Mouse (Mus musculus): Measurements from ENCODE around the gene Cobl.
A peak's percentile ranks its signal among the peaks of the same experiment; 100 is the strongest.

Gene Cobl

DNA sequence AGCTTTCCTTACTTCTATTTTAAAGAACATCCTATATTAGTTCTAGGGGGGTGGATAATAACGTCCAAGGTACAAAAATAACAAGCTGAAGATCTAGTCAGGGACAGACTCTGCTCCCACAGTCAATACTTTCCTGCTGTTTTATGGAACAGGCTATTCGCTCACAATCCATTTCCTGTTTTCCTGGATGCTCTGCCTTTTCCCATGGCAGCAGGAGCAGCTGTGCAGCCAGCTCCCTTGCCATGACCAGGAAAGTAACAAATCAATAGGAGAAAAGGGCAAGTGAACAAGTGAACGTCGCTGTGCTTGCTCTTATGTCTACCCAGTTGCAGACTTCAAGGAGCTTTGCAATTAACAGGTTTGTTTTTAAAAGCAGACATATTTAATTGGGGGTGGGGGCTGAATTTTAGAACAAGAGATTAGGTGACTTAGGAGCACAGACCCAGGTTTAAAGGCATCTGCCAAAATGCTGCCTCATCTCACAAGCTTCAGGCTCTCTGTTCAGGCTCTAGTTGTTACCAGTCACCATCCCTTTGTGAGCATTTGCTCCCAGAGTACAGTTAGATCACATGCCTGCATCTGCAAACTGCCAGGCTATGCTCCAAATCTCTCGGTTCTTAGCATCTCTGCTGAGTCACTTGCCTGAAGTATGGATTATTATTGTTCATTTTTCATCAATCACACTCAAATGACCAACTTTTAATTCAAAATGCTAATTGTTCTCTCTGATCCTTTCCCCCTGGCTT lies 164.9 kb downstream of the Cobl start:
- DNase-seq, result no peak

DNA sequence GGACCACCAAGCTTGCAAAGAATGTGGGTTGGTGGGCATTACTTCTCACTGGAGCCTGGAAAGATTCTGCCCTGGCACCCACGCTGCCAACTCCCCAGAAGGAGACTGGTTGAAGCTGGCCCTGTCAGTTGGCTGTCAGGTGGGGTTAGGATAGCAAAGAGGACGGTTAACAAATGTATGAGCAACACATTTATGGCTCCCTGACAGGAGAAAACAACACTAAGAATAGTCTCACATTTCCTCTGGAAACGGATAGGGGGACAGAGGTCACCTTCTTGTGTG lies 173.2 kb downstream of the Cobl start:
- DNase-seq, result no peak

GRCm38 (mm10) chr11:12290911-12291653 lies 173.7 kb downstream of the Cobl start:
- DNase-seq, result peak; percentile 20

DNA sequence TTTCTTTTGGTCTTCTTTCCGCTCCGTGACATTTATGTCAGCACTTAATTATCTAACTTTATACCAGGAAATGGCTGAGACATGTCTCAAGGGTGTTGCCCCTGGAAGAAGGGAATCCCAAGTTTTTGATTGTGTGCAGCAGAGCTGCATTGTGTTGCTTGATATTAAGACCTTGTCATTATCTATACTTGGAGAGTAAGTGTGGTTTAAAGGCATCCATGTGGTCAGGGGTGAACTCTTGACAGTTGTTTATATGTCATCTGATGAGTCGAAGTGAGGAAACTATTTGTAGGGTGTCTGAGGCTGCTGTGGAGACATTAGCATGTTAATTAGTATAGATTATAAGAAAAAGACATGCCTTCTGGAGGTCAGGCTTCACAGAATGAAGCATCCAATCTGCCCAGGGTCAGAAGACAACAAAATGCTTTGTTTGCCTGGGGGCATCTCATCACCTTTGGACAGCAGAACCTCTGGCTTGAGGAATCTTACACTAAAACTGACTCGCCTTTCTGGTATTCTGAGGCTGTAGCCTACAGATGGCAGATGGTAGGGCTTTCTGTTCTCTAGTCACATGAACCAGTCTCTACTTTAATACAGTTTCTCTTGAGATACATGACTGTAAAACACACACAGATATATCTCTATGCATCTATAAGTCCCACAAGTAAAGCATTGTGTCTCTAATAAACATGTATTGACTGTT lies 179.3 kb downstream of the Cobl start:
- no peak for DNase-seq

DNA sequence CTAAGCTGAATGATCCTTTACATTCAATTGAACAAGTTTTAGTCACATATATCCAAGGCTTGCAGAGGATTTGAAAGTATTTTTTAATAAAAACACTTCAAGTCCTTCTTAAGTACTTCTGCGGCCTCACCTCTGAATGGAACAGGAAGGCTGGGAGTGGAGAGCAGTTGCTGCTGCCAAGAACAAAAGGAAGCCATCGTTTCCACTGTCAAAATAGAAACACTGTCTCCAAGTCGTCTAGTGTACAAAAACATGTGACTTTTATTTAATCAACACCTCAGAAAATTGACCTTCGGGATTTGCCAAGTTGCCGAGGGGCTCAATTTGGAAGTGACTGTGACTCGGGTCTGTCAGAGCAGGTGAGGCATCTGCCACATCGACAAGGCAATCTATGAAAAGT lies 184.0 kb downstream of the Cobl start:
- DNase-seq, result no peak

GRCm38 (mm10) chr11:12274276-12274675 lies 190.5 kb downstream of the Cobl start:
- no peak for DNase-seq

DNA sequence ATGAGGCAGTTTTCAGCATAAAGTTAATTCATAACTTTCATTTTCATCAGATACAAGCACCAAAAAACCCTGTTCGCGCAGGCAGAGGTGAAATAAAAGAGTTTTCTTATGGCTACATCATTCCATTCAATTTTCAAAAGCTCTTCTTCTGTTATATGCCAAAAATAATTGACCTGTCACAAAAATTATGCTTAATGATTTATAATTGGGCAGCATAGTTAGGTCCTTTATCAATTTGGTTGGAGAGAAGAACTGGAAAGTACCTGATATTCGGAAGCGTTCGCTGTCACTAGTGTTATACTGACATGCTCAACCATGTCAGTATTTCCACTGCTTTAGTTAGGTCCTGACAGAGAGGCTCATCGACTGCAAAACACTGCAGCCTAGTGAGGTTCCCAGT lies 191.0 kb downstream of the Cobl start:
- DNase-seq, result no peak

- DNase-seq, result no peak
Observed at GRCm38 (mm10) chr11:12258411-12258810, 206.3 kb downstream of the Cobl start.

- no peak for DNase-seq
Observed at GRCm38 (mm10) chr11:12257324-12258118, 207.2 kb downstream of the Cobl start.

DNA sequence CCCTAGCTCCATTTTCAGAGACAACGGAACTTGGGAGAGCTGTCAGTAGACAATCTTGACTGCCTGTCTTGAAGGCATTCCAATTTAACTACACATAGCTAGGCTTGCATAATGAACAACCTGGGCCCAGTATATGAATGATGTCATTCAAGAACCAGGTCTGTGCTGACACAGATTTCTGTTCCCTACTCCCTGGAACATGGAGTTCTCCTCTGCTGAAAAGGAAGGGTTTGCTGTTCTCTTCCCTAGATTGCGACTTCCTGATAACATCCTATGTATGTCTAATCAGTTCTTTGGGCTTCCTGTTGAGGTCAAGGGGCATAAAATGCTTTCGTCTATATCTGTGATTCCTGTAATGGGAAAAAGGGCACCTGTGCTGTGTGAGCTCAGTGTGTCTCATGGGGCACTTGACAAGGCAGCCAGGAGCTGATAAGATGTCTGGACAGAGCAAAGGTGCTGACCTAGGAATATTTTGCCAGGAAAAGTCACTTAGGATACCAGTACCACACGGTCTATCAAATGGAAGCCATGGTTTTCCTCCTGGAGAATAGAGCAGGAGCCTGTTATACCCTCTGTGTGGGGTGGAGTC lies 219.3 kb downstream of the Cobl start:
- no peak for DNase-seq

DNA sequence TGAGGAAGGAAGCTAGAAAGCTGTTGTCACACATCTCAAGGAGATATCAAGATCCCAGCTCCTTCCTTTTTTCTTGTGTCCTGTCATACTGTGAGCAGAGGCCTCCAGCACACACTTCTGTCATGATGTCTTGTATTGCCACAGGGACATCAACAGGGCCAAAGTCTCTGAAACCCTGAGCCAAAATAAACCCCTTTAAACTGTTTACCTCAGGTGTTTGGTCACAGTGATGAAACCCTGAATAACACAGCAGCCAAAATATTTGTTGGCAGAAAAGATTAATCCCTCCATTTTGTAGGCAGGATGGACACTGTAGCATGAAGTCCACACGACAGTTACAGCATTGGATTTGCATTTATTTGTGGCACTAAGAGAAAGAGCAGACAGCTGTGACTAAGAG lies 228.4 kb downstream of the Cobl start:
- DNase-seq, result no peak

- no peak for DNase-seq
Observed at GRCm38 (mm10) chr11:12234876-12235275, 229.9 kb downstream of the Cobl start.

- no peak for DNase-seq
Observed at GRCm38 (mm10) chr11:12234126-12234525, 230.6 kb downstream of the Cobl start.

- no peak for DNase-seq
Observed at GRCm38 (mm10) chr11:12232743-12233125, 232.0 kb downstream of the Cobl start.

DNA sequence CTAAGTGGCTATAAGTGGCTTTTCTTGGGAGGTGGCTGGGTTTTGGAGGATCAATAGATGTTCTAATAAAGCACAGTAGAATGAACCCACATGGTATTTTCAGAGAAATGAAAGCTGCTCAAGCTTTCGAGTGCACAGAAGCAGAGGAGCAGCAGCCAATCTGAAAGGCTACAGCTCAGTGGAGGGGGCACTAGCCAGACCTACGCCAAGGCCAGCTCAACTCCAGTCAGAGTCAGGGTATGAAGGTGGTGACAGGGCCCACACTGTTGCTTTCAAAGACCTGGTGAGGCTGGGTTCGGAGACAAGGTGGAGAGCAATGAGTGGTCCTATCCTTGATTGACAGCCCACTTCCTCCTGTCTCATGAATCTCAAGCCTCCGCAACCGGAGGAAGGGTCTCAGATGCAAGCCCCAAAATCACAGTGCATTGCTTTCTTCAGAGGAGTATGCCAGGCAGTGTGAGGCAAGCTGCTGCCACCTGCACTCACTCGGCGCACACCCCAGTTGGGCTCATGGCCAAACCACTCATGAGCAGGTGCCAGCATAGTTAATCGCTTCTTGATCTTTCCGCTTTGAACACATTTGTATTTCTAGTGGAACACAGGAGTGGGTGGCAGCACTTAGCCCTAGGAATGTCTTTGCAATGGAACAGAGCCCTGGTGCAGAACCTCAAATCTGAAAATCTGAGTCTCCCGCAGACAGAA lies 232.6 kb downstream of the Cobl start:
- DNase-seq, result peak; percentile 74

GRCm38 (mm10) chr11:12231481-12232035 lies 233.2 kb downstream of the Cobl start:
- peak; percentile 74 for DNase-seq

DNA sequence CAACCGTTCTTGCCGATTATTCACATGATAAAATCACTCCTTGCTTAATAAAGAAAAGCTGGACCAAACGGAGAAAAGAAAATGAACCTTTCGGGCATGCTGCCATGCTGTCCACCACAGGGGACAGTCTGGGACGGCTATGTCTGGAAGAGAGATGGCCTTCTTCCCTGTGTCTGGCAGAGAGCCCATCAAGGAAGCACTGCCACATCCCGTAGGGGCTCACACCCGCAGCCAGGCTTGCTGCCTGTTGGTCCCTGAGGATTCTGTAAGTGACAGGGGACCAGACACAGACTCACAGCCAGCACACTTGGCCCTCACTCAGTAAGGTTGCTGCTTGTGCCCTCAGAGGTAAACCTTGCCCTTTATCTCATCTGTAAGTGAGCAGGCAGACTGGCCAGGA lies 235.3 kb downstream of the Cobl start:
- DNase-seq, result peak; percentile 43

DNA sequence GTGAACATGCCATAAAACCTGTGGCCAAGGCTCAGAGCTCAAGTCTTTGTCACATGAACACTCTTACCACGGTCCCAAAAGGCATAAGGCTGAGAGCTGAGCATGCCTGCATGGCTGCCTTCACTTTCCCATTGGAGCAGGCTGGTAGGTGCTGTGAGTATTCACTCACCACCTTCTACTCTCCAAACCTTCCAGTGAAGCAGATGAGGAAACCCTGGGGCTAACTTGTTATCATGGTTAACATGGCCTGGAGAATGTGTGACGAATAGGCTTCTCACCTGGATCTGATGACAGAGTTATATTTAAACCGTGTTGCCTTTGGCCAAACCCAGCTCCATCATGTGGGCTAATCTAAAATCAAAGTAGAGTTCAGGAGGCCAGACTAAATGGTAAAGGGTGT lies 237.4 kb downstream of the Cobl start:
- no peak for DNase-seq

DNA sequence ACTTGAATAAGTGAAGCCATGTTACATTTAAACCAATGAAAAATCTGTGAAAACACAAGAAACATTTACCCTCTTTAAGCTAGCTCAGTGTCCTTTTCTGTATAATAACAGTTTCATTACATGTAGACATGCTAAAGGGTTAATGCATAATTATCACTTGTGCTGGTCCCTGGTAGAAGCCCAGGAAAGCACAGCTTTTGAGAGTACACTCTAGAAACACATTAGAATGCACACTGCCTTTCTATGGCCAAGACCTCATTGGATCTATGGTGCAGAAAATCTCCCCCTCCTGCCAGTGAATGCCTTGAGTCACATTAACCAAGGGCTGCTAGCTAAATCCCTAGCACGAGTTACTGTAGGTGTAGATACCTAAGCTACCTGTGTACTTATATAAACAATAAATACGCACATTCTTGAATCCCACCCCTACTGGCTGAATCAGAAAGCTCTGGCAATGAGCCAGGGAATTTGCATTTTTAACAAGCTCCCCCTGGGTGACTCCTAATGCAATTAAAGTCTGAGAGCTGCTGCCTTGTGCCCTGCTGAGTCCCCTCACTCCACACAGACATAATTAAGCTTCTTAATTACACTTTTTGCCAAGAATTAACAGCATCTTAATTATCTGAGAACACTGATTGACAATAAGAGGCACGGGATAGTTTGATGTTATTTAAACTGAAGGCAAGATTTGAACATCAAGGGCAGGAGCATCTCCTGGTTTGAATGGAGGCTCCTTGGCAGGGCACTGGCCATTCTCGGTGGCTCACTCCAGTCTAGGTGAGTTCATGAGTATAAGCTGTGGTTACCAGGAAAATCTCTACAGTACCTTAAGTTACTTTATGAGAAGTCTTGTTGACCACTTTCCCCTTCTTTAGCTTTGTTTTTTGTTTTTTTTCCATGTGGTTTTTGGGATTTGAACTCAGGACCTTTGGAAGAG lies 244.9 kb downstream of the Cobl start:
- DNase-seq, result no peak

- DNase-seq, result no peak
Observed at GRCm38 (mm10) chr11:12216897-12217296, 247.9 kb downstream of the Cobl start.

- no peak for DNase-seq
Observed at GRCm38 (mm10) chr11:12215582-12215981, 249.2 kb downstream of the Cobl start.
